Mouse (Mus musculus): Measurements from ENCODE around the gene Cysrt1.

Gene Cysrt1

DNA sequence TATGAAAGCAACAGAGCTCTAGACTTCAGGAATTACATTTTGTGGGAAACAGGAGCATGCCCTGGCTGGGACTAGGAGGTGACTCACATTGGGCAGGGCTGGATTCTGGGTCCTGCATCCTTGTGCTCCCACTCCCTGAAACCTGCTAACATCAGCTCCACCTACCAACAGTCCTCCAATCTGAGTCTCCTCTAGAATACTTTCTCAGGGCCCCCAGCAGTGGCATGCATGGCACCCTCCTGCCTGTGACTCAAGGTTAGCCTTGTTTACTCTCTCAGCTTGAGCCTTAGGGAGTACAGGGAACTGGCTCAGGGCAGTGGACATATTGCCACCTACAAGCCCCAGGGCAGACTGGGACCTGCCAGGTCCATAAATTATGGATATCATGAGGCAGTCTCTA is 4.1 kb downstream of the Cysrt1 start:
- in situ Hi-C loops (cut with MboI; ENCODE audit: low sequenced_read_pairs): no loop called here

- in situ Hi-C loops (cut with MboI; ENCODE audit: low sequenced_read_pairs): no loop called here
These were observed 4.7 kb downstream of the Cysrt1 start for GRCm38 (mm10) chr2:25237522-25237921.

GRCm38 (mm10) chr2:25236614-25237013 is 5.6 kb downstream of the Cysrt1 start, which contains the start of gene Rnf224:
Gene Rnf224 (minus strand): TSS chr2:25236787.
- in situ Hi-C loops (cut with MboI; ENCODE audit: low sequenced_read_pairs): no loop called here

GRCm38 (mm10) chr2:25234551-25235220 is 7.6 kb downstream of the Cysrt1 start:
- in situ Hi-C loops (cut with MboI; ENCODE audit: low sequenced_read_pairs): no loop called here

GRCm38 (mm10) chr2:25234050-25234449 is 8.2 kb downstream of the Cysrt1 start, which contains the start of gene Slc34a3:
Gene Slc34a3 (minus strand): TSS chr2:25234364.
- in situ Hi-C loops (cut with MboI; ENCODE audit: low sequenced_read_pairs): no loop called here

GRCm38 (mm10) chr2:25233421-25233820 is 8.8 kb downstream of the Cysrt1 start:
- in situ Hi-C loops (cut with MboI; ENCODE audit: low sequenced_read_pairs): no loop called here

- in situ Hi-C loops (cut with MboI; ENCODE audit: low sequenced_read_pairs): no loop called here
These were observed 11.2 kb downstream of the Cysrt1 start for GRCm38 (mm10) chr2:25231038-25231437.

DNA sequence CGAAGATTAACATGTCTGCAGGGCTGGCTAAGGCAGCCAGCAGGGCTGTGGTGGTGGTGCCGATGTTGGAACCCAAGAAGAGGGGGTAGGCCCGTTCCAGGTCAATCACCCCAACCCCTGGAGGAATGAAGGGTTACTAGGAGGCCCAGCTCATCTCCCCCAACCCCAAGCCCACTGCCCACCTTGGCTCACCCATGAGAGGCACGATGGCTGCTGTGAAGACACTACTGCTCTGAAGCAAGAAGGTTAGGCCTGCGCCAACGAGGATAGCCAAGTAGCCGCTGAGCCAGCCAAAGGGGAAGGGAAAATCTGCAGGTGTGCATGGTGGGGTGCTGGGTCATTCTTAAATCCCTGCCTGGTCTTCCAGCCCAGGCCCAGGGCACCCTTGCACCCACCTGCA is 11.7 kb downstream of the Cysrt1 start:
- in situ Hi-C loops (cut with MboI; ENCODE audit: low sequenced_read_pairs): no loop called here

DNA sequence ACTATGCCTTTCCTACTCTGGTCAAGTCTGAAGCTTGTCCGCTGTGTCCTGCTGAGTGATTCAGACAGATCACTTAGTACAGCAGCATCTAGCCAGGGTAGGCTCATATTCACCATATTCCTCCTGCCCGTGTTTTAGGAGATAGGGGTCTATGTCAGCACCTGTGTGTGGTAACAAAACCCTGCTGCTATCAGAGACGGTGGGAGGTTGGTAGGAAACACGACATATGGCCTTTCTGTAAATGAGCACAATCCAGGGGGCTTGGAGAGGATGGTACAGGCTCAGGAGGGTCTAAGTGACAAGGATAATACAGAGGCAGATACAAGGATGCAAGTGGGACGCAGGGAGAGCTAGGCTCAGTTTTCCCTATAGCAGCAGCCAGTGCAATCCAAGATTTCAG is 12.7 kb downstream of the Cysrt1 start:
- in situ Hi-C loops (cut with MboI; ENCODE audit: low sequenced_read_pairs): no loop called here

DNA sequence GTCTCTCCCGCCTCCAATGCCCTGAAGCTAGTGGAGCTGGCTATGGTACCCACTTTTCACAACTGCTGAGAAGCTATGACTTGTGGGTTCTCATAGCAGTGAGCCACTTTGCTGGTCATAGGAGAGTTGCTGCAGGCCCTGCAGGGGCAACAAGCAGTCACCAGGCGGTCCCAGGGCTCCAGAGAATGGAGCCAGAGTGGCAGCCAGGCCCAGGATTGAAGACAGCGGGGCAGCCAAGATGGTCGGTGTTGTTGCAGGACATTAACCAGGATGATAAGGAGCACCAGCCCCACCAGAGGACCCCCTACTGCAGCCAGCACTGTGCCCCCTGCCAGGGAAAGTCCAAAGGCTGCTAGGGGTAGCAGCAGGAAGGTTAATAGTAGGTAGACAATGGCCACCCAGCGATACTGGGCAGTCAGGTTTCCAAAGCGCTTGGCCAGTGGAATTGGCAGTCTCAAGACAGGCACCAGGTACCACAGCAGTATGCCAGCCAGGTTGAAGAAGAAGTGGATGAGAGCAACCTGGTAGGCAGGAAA is 13.2 kb downstream of the Cysrt1 start:
- in situ Hi-C loops (cut with MboI; ENCODE audit: low sequenced_read_pairs): no loop called here

GRCm38 (mm10) chr2:25228431-25228889 is 13.8 kb downstream of the Cysrt1 start:
- in situ Hi-C loops (cut with MboI; ENCODE audit: low sequenced_read_pairs): no loop called here

- in situ Hi-C loops (cut with MboI; ENCODE audit: low sequenced_read_pairs): no loop called here
These were observed 14.8 kb downstream of the Cysrt1 start for GRCm38 (mm10) chr2:25227406-25227805.

DNA sequence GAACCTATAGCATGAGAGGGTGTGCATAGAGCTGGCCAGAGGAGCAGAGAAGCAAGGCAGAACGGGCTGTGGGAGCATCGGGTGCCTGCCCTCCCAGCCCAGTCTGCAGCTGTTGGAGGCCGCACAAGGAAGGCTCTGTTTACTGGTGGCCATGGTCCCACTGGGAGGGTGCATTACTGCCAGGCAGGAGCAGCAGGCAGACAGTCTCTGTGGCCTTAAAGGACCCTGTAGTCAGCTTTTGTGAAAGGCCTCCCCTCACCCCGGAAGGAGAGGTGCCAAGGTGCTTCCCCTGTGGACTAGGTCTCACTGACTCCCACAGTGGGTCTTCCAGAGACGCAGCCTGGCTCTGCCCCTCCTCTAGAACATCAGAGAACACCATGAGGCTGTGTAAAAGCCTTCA is 15.4 kb downstream of the Cysrt1 start:
- in situ Hi-C loops (cut with MboI; ENCODE audit: low sequenced_read_pairs): no loop called here

GRCm38 (mm10) chr2:25225811-25226379 is 16.4 kb downstream of the Cysrt1 start:
- in situ Hi-C loops (cut with MboI; ENCODE audit: low sequenced_read_pairs): no loop called here

DNA sequence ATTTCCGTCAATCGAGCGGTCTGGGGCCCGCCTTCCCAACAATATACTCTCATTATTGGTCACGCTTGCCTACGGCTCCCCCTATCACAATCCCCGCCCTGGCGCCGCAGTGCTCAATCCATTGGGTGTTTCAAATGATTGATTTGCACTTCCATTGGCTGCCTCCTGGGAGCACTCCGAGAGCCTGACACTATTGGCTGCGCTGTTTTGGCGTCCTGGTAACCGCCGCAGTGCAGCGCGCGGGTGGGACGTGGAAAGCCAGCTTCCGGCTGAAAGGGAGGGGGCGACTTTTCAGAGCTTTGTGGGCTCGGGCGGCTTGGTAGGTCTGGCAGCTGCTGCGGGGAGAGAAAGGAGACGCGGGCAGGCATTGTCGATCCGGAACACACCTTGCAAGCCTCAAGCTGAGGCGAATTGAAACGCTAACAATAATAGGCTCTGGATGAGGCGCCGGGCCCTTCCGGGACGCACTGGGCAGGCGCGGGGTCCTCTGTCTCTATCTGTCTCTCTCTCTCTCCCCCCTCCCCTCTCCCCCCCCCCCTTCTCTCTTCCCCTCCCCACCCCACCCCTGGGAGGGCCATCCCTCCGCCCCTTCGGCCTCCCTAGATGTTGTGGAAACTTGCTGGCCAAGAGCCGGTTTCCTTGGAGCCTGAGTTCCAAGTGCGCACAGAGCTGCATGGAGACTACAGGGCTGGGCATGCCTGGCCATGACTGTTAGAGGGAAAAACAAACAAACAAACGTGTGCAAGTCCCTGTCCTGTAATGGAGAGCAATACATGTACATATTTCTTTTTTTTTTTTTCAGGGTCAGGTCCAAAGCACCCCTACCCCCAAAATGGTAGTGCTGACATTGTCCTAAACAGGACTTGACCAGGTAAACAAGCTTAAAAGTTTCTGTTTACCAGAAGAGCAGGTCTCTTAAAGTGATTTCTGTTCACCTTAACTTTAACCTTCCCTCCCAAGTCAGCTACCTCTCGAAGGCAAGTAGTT is 17.2 kb downstream of the Cysrt1 start:
- in situ Hi-C loops (cut with MboI; ENCODE audit: low sequenced_read_pairs): no loop called here

DNA sequence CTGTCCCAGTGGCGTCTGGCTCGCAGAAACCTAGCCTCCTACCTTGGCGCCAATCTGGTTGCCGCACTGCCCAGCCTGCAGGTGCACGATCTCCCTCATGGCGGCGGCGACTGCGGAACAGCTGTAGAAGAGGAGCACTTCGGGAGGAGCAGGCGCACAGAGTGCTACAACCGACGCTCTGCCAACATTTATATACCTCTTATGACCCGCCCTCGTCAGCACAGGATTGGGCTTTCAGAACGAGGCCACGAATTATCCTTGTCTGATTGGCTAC is 17.8 kb downstream of the Cysrt1 start, which contains the start of gene Tubb4b:
Gene Tubb4b, minus strand, starts transcription at position 211 of the 274 bp plus-strand sequence.
- in situ Hi-C loops (cut with MboI; ENCODE audit: low sequenced_read_pairs): no loop called here

DNA sequence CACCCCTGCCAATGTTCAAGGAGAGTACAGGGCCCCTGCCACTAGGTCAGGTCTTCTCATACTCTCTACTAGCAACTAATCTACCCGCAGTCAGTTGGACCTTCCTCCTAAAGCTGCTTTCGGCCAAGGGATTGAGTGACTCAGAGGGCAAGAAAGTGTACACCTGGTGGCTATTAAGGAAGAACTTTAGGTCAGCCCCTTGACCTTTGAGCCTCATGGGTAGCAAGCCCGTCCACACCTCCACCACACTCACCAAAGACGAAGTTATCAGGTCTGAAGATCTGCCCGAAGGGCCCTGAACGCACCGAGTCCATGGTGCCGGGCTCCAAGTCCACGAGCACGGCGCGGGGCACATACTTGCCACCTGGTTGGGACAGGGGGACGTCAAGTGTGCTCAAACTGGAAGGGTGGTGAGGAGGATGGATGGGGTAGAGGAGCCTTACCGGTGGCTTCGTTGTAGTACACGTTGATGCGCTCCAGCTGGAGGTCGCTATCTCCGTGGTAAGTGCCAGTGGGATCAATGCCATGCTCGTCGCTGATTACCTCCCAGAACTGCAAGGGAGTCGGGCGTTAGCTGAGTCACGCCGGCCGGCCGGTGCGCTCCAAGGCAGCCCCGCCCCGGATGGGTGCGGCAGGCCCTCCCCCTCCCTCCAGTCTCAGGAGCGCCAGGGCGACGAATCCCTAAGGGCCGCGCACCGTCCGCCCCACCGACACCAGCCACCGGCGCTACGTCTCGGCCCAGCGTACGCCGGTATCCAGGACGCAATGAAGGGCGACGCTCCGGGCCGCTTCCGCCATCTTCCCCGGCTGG is 18.4 kb downstream of the Cysrt1 start:
- in situ Hi-C loops (cut with MboI; ENCODE audit: low sequenced_read_pairs): no loop called here

GRCm38 (mm10) chr2:25221331-25221772 is 20.9 kb downstream of the Cysrt1 start:
- in situ Hi-C loops (cut with MboI; ENCODE audit: low sequenced_read_pairs): no loop called here

DNA sequence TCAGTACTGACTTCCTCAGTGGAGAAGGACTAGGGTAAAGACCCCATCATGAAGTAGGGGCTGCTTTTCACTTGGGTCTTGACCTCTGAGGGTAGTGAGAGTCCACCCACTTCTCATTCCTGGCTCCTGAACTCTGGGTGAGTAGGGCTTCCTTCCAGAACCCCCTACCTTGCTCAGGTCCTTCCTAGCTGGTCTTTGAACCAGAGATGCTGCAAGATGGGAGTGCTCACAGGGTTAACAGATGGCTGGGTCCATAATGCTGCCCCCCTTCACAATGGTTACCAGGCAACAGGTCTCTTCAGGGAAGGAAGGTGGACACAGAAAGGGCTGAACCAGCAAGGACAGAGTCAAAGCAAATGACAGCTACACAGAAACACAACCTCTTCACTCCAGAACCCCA is 23.8 kb downstream of the Cysrt1 start, which contains the start of gene Fam166a:
Gene Fam166a, plus strand, starts transcription at position 301 of the 400 bp plus-strand sequence.
- in situ Hi-C loops (cut with MboI; ENCODE audit: low sequenced_read_pairs): no loop called here

- in situ Hi-C loops (cut with MboI; ENCODE audit: low sequenced_read_pairs): no loop called here
These were observed 24.6 kb downstream of the Cysrt1 start for GRCm38 (mm10) chr2:25217666-25218065.

Measured in CH12F3 (cell line).